Mouse (Mus musculus) lung, adult 18-20 months (tissue): ENCODE results near the gene Msl1.

Source experiments
- DNase-seq, 2 experiments: peaks; one replicate each; pipeline ENCODE4 v3.0.0; 2022; ENCODE audit warnings: mixed read lengths in 2 of 2

The Msl1 gene

GRCm38 (mm10) chr11:98764746-98765145, 30.6 kb upstream of the Msl1 start:
- no peak for DNase-seq

- DNase-seq = no peak
These were observed 29.7 kb upstream of the Msl1 start for GRCm38 (mm10) chr11:98765421-98766309.

DNA sequence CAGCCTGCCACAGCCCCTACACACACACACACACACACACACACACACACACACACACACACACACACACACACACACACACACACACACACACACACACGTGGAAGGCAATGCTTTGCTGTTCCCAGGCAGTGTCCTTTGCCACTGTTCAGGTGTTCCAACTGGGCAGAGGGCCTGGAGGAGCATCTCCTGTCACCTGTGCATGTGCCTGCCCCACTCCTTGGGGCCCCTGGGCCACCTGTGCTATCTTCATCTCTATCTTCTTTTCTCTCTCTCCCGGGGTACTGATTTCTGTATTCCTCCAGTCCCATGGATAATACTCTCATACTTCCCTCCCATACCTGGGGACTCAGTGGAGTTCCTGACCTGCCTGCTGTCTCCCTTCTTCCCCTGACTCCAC, 29.0 kb upstream of the Msl1 start:
- no peak for DNase-seq

DNA sequence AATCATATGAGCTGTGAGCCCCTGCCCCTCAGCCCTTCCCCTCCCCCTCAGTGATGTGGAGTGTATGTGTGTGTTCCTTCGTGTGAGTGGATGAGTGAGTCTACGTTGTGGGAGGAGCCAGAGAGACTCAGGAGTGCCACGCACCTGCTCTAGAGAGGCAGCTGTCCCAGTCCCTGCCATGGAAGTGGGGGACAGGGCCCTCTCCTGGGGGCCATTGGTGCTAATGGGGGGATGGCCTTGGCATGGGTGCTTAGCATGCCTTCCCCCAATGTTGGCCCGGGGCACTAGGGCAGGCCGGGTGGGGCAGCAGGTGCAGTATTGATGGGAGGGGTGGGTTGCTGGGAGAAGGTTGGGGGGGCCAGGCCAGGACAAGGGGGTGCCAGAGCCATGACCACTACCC, 28.5 kb upstream of the Msl1 start:
- DNase-seq = no peak

DNA sequence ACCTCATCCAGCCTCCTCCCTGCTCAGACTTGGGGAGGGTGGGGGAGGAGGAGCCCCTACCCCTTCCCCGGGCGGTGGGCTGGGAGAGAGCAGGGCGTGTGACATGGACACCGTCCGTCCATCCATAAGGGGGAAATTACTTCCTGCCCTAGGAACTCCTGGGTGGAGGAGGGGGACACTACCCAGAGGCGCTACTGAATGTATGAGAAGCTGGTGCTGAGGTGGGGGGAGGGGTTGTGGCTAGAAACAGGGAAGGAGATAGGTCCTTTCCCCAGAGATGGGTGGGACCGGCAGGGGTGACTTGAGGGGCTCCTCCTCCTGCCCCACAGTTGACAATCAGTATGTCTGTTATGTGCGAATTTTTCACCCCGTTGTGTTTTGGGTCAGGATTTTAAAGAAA, 28.0 kb upstream of the Msl1 start:
- no peak for DNase-seq

DNA sequence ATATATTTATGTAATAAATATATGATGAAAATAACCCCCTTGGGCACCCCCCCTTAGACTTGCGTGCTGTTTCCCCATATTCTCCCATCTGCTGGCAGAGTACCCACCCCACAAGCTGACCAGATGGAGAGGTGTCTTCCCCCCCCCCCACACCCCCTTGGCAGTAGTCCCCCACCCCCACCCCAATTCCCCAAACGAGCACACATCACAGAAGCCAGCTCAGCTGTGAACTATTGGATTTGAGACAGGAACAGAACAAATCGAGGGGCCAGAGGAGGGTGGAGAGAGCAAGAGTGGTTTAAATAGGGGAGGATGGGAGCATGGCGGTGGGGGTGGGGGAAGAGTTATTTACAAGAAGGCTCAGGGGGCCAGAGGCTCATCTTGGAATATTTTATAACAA, 27.6 kb upstream of the Msl1 start:
- no peak for DNase-seq

DNA sequence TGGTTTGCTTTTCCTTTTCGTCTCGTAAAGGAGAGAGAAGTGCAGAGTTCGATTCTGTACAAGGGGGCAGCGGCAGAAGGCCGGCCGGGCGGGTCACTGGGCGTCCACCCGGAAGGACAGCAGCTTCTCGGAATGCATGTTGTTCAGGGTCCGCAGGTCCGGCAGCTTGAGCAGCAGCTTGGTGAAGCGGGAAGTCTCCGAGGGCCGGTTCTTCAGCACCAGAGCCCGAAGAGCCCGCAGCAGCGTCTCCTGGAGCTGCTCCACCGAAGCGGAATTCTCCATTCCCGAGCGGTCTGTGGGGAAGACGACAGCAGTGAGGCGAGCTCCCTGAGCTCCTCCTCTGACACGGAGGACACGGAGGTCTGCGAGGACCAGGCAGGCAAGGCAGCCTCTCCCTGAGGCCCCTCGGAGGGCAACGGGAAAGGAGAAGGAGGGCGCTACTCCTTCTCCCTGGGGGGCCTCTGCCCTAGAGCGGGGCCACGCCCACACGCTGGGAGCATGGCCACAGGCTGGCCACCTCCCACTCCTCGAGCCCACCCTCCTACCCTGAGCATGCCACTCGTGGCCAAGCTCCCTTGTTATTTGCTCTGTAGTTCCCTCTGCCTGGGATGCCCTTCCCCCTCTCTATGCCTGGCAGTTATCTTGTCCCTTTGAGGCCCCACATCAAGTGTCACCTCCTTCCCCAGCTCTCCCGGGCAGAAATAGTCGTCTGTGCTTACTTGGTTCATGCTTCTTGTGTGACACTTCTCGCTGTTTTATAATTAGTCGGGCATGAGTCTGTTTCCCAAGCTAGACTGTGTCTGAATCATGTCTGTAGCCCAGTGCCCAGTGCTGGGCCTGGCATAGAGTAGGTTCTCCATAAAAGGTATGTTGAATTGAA, 26.9 kb upstream of the Msl1 start:
- no peak for DNase-seq

DNA sequence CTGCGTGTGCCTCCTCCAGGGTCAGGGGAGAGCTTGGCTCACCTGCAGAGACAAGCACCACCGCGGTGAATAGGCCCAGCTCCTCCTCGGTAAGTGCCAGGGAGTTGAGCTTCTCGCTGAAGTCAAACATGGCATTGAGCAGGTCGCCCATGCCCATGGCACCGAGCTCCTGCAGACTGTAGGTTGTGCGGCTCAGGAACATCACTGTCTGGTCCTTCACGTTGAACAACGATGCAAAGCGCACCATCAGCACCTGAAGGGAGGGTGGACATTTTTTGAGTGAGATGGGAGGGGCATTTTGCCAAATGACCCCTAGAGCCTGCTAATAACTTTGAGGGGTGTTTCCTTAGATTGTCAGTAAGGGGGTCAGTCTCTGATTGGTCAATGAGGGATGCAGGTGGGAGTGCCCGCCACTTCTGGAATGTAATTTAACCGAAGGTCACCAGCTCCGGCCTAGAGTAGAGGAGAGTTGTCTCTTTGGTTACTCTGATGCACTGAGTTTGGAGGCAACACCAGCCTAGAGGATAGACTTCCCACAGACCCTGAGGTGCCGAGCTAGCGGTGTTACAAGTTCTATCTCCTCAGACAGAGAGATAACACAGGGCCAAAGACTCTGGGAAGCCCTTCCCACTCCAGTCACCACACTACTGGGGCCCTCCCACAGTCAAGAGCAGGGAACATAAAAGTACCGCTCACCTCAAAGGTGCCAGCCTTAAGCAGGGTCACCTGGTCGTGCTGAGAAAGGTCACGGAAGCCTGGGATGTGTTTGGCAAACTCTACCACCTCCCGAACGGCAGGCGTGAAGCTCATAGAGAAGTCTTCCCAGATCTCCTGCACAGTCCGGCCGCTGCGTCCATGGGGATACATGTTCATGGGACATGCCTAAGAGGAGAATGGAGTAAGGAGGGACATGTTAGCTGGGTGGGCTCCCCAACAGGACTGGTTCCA, 26.0 kb upstream of the Msl1 start:
- DNase-seq = no peak

- no peak for DNase-seq
These were observed 25.0 kb upstream of the Msl1 start for GRCm38 (mm10) chr11:98770096-98770975.

- DNase-seq = no peak
These were observed 24.2 kb upstream of the Msl1 start for GRCm38 (mm10) chr11:98771131-98771530.

DNA sequence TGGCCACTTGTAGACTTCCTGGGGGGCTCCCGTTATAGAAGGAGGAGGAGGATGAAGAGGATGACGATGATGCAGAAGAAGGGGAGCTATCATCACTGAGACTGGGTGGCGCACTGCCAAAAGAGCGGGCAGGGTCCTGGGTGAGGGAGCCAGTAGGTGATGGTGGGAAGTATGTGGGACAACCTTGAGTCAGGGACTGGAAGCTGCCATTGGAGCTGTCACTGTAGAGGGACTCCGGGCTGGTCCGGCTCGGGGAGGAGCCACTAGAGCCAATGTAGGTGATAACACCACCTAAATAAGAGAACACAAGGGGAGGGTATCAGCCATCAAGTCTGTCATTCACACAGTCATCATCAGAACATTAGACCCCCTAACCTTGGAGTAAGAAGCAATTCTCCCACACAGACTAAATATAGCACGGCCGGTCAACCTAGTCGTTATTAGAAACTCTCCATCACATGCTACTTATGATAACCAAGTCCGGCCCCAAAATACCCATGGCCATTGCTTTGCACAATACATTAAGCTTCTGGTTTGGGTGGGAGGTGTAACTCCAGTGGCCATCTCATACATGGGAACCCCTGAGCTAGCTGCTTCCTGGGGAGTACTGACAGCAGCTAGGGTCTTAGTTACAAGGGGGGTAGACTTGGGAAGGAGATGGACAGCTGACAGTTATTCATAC, 23.3 kb upstream of the Msl1 start:
- DNase-seq = no peak

DNA sequence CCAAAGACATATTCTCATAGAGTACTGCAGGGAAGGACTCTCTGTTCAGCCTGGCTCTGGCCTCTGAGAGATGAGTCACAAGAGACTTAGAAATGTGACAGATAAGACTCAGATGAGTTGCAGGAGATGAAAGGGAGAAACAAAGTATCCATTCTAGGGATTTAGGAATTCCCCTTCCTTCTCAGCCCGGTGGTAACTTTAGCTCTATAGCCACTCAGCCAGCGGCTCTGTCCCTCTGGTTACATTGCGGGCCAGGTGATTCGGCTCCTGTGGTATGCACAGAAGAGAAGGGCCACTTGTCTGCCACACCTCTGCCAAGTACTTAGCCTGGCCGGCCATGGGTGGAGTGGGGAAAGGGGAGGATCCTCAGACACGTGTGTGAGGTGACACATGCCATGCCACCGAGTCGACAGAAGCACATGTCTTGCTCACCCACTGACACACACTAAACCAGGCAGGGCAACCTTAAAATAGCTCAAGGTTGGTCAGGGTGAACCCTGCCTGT, 22.6 kb upstream of the Msl1 start:
- DNase-seq = peak; percentile 94 to 96

- DNase-seq = peak; percentile 100
These were observed 21.6 kb upstream of the Msl1 start for GRCm38 (mm10) chr11:98773635-98774295.

DNA sequence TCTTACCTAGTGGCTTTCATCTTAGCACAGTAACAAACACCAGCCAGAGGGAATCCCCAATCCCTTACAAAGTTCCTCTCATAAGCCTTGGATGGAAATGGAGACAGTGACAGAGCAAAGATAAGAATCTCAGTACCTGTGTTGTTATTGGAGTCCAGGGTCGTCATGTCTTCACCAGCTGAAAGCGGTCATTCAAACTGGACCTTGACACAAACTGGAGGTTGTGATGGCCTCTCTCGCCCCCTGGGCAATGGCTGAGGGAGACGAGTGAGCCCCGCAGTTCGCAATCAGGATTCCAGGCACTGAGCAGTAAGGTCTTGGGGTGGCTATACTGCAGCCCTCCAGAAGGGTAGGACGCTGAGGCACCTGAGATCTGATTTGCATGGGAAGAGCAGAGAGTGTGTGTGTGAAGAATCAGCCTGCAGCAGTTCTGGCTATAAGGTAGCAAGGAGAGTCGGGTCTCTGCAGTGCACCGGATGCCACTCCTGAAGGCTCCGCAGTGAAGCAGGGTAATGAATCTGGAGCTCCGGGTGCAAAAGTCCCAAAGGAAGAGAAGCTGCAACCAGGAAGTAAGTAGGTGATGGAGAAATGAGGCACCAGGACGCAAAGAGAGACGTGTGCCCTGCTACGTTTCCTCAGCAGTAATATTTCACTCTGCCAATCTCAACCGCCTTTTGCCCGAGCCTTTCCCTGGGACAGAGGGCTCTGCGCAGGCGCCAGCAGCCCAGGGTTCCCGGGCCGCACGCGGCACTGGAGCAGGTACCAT, 20.6 kb upstream of the Msl1 start, which contains the start of gene Nr1d1:
Gene Nr1d1 (minus strand): TSS at position 752 of the 766 bp plus-strand sequence.
- DNase-seq = no peak

GRCm38 (mm10) chr11:98775348-98776051, 19.8 kb upstream of the Msl1 start:
- peak; percentile 100 for DNase-seq

- DNase-seq = no peak
These were observed 19.1 kb upstream of the Msl1 start for GRCm38 (mm10) chr11:98776052-98776764.

- peak; percentile 74 to 83 for DNase-seq
These were observed 18.3 kb upstream of the Msl1 start for GRCm38 (mm10) chr11:98776843-98777590.
